Mouse (Mus musculus): ENCODE data around the gene Pigyl.

DNA sequence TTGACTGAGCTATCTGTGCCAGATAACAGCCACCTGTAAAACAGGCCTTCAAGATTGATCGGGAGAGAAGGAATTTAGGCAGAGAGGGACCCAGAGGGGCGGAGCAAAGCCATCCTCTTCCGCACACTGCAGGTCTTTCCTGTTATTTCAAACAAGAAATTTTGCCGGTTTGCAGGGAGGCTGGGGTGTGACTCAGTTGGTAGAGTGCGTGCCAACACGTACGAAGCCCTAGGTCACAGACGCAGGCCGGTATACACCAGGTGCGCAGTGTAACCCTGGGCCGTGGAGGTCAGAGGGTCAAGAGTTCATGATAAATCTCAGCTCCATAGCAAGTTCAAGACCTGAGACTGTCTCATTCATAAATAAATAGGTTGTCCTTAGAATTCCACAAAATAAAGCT is 24.4 kb upstream of the Pigyl start:
- TF ChIP-seq CTCF (IDR thresholded peaks at IDR 0.05; ENCODE audit: borderline replicate concordance, insufficient read depth, low read depth, low read length) (no peak), POLR2A (IDR thresholded peaks at IDR 0.05; ENCODE audit: borderline replicate concordance, insufficient read depth, low read length) (no peak)

All from cerebellum, adult 2 months (tissue).